In the genomic region with DNA sequence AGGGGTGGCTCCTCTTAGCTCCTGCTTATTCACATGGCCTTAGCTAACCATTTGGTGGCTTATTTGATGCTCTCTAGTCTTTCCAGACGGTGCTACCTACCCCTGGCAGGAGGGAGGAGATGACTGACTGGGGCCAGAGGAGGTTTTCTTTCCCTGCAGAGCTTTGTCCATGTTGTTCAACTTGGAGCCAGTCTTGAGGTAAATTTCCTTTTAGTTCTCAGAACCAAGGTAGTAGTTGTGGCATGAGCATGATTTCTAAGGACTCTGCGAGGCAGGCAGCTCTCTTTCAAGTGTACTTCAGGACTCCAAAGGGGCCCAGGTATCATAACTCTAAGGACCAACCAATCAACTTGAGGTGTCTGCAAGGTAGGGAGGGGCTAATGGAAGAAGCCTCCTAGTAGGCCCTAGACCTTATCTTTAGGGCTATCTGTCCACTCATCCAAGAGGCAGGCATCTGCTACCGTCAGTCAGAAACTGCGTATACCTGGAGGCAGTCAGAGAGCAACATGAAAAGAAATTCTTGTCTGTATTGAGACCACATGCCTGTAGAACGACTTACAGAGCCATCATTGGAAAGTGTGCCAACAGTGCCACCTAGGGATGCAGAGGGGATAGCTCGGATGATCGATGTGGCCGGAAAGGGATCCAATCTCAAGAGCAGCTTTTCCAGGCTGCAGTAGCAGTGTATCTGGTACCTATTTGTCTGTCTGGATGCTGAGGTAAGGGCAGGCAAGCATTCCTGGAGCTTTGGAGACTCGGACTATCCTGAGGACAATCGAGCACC, we compare ENCODE assay signal across 9 mouse cellular contexts. TPM values are rescaled to one million over a fixed set of nuclear protein-coding genes. Genes with fewer than 3 reads are reported as not detected.
DNase-seq lines count a peak whose midpoint lies in the region; ATAC-seq lines count a peak whose summit lies in the region.
"Had no signal": no experiment of that assay in that cellular context is flagged by ENCODE, and none has a peak within 500 bp of the region (broad histone marks: within the 10 kb centered on the region; RNA-seq: fewer than 3 reads in every experiment).

No protein-coding gene starts in this region.

- H3K27me3 ChIP-seq in forebrain, embryonic 14.5 days (replicated peaks; ENCODE audit: control insufficient read depth, insufficient read depth, low read length): no peaks in the 10 kb centered on the region
- H3K27me3 ChIP-seq in forebrain, embryonic 10.5 days (ENCODE audit: poor library complexity, severe bottlenecking): no peaks in the 10 kb centered on the region

- no peaks in the 10 kb centered on the region for H3K4me1 ChIP-seq in forebrain, embryonic 14.5 days (ENCODE audit: control insufficient read depth, insufficient read depth, low read length)
- H3K4me1 ChIP-seq in forebrain, embryonic 10.5 days: no peaks in the 10 kb centered on the region

- WGBS in forebrain, embryonic 14.5 days: 47% methylated on average over 10 of the region's 10 CpGs
- 54% methylated on average over 10 of the region's 10 CpGs for WGBS in forebrain, embryonic 10.5 days

- no peak overlapping the region for H3K4me2 ChIP-seq in forebrain, embryonic 14.5 days (ENCODE audit: low read length)

- DNase-seq in forebrain, embryonic 14.5 days (ENCODE audit: low spot score): peak; percentile 84
- no peak for DNase-seq in forebrain, embryonic 10.5 days (ENCODE audit: extremely low spot score, low spot score)
- DNase-seq in MEL-GATA-1-ER (ENCODE audit: extremely low read depth, low read depth): peak; percentile 43
- peak; percentile 48 for DNase-seq in cerebellum, adult 8-10 months
- peak; percentile 48 for DNase-seq in gastrocnemius, postnatal 14 days
- peak; percentile 38 to 74 for DNase-seq in layer of hippocampus, adult 8-10 months (ENCODE audit: low spot score in 2 of 2)
- peak; percentile 33 for DNase-seq in skeletal muscle tissue, adult 2 months (ENCODE audit: low read depth, low spot score)

- intact Hi-C loops in gastrocnemius, postnatal 14 days (cut with DNase I; ENCODE audit: low total_unique reads): no loop called here

- no peak overlapping the region for H3K9ac ChIP-seq in forebrain, embryonic 14.5 days (ENCODE audit: low read length)

- peak; percentile 63; the same call in 1 of the 2 replicates for ATAC-seq in forebrain, embryonic 14.5 days
- peak; percentile 62 for ATAC-seq in megakaryocyte, adult 5-6 weeks (ENCODE audit: poor library complexity, severe bottlenecking)

- no peaks in the 10 kb centered on the region for H3K9me3 ChIP-seq in forebrain, embryonic 14.5 days (replicated peaks; ENCODE audit: control insufficient read depth, low read length)
- no peaks in the 10 kb centered on the region for H3K9me3 ChIP-seq in forebrain, embryonic 10.5 days

- H3K4me3 ChIP-seq in forebrain, embryonic 14.5 days (ENCODE audit: low read depth, low read length): no peak overlapping the region
- no peak overlapping the region for H3K4me3 ChIP-seq in forebrain, embryonic 10.5 days

- H3K27ac ChIP-seq in forebrain, embryonic 14.5 days (ENCODE audit: low read depth, low read length): no peak overlapping the region
- no peak overlapping the region for H3K27ac ChIP-seq in forebrain, embryonic 10.5 days
- H3K27ac ChIP-seq: macrophage had no signal

- H3K36me3 ChIP-seq in forebrain, embryonic 14.5 days (ENCODE audit: control insufficient read depth, insufficient read depth, low read length): peaks cover 48% of the 10 kb centered on the region
- H3K36me3 ChIP-seq in forebrain, embryonic 10.5 days (replicated peaks): peaks cover 50% of the 10 kb centered on the region

RNA-seq across cellular contexts. Expression of gene Hcn4, which starts 50.5 kb away (rescaled TPM):
- 2.6 and 3.0 TPM in 2 replicates for polyA plus RNA-seq in forebrain, embryonic 14.5 days (2014; fragmentation: Nextera tagmentation; extraction: Ambion mirVana)
- 0.17 and 0.30 TPM in 2 replicates for polyA plus RNA-seq in forebrain, embryonic 10.5 days (2016; fragmentation: Nextera tagmentation; extraction: Ambion mirVana)
- under 1 TPM; 0.13 to 0.76 TPM for total RNA-seq in gastrocnemius, postnatal 14 days (2021)
- 1 to 10 TPM; 1.6 to 2.3 (median 1.7) TPM for total RNA-seq in layer of hippocampus, adult 8-10 months (2022)
- not detected in 2 replicates for total RNA-seq in megakaryocyte, adult 5-6 weeks (2015)
- not detected in 2 replicates for total RNA-seq in megakaryocyte, adult 5-6 weeks (2017)
- polyA plus RNA-seq: macrophage had no signal
